Mouse (Mus musculus) ES-Bruce4 (cell line): ENCODE data around the gene Eid1.

Experiments used
- CTCF ChIP-seq: IDR thresholded peaks from one replicate; pipeline ENCODE4 v1.8.1; 2011; ENCODE audit warnings: low read depth, low read length
- EP300 ChIP-seq: IDR thresholded peaks from 2 replicates; pipeline ENCODE4 v1.6.1; 2011; ENCODE audit warnings: low read depth, low read length; ENCODE audit not compliant: insufficient read depth
- POLR2A ChIP-seq: IDR thresholded peaks from one replicate; pipeline ENCODE4 v1.8.1; 2011; ENCODE audit warnings: low read length; ENCODE audit not compliant: insufficient read depth

DNA sequence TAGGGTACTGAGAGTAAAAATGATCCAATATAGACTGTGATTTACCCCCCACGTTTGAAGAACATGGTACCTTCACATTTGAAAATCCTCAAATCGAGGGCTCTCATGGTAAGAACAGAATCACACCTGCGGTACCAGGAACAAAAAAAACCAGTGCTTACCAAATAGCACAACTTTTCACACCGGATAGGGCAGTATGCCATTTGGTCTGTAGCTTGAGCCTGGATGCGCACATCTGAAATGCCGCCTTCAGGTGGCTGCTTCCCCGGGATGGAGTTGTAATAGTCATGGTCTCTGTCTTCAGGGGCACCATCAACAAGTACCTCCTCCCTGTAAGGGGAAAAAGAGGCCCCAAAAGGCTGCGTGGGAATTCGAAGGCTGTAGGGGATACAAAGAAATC, 17.5 kb upstream of the Eid1 start:
- TF ChIP-seq CTCF = no peak
- TF ChIP-seq EP300 = no peak
- no peak for TF ChIP-seq POLR2A
